Mouse (Mus musculus): ENCODE measurements around the gene Myo15b. TPM values are rescaled to one million over a fixed set of nuclear protein-coding genes. Genes with fewer than 3 reads are reported as not detected.

Myo15b gene
- total RNA-seq, 2 experiments from 2014 or later, result 0.36 to 0.79 TPM

DNA sequence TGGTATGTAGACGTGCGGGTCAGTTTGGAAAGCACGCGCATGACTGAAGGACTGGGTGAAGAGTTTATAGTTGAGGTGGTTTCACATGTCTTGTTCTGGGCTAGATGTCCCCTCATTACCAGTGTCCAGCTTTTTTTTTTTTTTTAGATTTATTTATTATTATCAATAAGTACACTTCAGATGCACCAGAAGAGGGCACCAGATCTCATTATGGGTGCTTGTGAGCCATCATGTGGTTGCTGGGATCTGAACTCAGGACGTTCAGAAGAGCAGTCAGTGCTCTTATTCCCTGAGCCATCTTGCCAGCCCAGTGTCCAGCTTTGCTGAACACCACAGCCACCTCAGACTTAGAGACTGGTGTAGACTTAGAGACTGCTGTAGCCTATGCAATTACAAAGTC is 40.9 kb upstream of the Myo15b start:
- H3K4me3 ChIP-seq, result no peak overlapping the region
- TF ChIP-seq CTCF (IDR thresholded peaks at IDR 0.05), result peak; percentile 17
- no peak for DNase-seq (ENCODE audit: extremely low spot score in 1 of 2, low spot score in 2 of 2)
- H3K27ac ChIP-seq, result no peak overlapping the region
- intact Hi-C loops (cut with DNase I), result loop anchor here (10.0 kb wide), 1 partner anchor 323 kb away; the partner anchor contains the start of gene Nt5c

DNA sequence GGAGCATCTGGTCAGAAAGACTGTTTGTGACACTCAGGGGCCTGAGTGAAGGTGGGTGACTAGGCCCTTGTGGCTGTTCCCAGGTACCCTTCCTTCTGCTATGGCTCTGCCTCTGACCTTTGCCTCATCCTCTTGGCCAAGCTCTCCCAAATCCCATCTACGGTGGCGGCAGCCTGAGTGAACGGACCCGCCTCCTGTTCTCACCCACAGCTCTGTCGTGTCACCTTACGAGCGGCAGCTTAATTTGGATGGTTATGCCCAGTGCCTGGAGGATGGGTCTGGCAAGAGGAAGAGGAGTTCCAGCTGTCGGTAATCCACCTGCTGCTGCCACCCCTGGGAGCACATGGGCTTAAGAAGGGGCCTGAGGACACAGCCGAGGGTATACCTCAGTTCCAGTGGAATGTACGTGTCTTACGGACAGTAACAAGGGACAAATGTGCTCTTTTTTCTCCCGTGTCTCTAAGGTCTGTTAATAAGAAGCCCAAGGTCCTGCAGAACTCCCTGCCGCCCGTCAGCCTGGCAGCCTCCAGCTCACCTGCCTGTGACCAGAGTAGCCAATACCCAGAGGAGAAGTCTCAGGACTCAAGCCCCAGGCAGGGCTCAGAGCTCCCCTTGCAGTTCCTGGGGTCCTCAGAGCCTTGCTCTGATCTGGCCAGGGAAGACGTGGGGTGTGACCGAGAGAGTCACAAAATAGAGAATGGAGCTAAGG is 38.1 kb upstream of the Myo15b start:
- Histone ChIP-seq H3K27ac (no peak overlapping the region), H3K4me3 (no peak overlapping the region)
- no peak for TF ChIP-seq CTCF (IDR thresholded peaks at IDR 0.05)
- DNase-seq (ENCODE audit: extremely low spot score in 1 of 2, low spot score in 2 of 2), result no peak
- intact Hi-C loops (cut with DNase I), result loop anchor here (10.0 kb wide), 1 partner anchor 325 kb away; the partner anchor contains the start of gene Nt5c

DNA sequence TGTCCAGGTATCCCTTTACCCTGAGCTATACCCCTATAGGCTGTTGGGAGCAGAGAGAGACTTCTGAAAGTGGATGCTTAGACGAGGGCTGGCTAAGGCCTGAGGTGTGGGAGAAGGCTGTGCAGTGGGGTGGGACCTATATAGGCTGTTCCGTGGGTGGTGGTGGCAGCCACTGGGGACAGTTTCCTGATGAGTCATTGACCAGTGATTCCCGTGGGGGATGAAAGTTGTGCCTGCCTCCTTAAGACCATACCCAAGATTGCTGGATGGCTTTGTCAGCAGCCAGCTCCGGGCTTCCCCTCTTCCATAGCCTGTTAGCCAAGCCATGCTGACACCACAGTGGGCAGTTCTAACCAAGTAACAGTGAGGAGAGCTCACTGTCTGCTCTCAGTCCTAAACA is 37.2 kb upstream of the Myo15b start:
- no peak for TF ChIP-seq CTCF (IDR thresholded peaks at IDR 0.05)
- Histone ChIP-seq H3K4me3 (no peak overlapping the region), H3K27ac (no peak overlapping the region)
- DNase-seq (ENCODE audit: extremely low spot score in 1 of 2, low spot score in 2 of 2), result no peak
- intact Hi-C loops (cut with DNase I), result no loop called here

DNA sequence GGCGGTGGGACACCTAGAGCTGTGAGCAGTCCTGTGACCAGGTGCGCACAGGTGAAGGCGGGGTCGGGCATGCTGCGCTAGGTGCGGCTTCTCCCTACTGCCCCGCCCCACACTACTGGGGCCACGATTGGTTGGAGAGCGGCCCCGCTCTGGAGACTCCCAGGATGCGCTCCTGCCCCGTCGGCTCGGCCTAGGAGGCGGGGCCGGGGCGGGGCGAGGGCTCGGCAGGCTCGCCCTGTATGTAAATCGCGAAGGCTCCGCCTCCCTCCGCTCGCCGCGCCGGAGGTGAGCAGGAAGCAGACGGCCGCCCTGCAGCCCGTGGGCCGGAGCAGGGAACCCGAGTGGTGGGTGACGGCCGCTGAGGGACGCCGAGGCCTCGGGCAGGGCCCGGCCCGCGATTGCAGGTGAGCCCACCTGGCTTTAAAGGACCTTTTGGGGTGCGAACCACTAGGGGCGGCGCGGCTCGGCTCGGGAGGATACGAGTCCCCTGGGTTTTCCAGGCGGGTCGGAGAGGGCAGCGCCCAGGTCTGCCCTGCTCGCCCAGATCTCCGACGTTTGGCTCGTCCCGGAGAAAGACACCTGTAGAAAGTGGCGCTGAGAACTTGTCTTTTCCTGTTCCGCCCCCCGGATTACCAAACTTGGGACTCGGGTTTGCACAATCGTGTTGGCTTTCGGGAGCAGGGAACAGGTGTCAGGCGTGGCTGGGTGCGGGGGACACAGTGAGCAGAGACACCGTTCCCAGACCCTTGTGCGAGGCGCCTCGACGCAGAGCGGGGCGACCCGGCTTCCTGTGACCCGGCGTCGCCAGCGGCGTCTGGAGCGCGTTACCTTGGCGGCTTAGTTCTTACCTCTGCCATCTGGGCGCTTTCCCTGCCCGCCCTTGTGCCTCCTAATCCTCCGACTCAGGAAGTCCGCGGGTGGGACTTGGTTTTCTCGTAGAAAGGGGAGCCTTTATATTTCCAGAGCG is 34.1 kb upstream of the Myo15b start, which contains the start of gene Llgl2:
Gene Llgl2 (plus strand): TSS at position 276 of the 967 bp plus-strand sequence.
- DNase-seq (ENCODE audit: extremely low spot score in 1 of 2, low spot score in 2 of 2), result peak; percentile 68
- peak within 1 kb of the TSS; percentile 69 for H3K4me3 ChIP-seq
- H3K27ac ChIP-seq, result no peak within 1 kb of the TSS
- intact Hi-C loops (cut with DNase I), result no loop called here
- no peak; the same call in 1 of the 2 replicates for TF ChIP-seq CTCF (IDR thresholded peaks at IDR 0.05)

DNA sequence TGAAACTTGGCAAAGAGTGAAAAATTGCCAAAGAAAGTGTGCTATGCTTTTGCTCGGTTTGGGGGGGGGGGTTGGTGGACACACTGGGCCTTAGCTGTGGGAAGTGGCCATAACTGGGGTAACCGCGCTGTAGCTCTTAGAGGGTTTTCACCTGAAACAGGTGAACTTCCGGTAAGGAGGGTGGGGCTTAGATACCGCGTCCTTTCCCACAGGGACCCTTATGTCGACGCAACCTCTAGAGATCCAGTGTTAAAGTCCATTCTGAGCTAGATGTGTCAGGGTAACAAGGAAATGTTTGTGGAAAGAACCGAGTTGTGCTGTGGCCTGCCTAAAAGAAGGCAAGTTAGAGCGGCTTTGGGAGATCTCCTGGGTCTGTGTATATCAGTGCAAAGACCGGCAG is 33.4 kb upstream of the Myo15b start:
- DNase-seq (ENCODE audit: extremely low spot score in 1 of 2, low spot score in 2 of 2), result no peak
- intact Hi-C loops (cut with DNase I), result no loop called here
- TF ChIP-seq CTCF (IDR thresholded peaks at IDR 0.05), result no peak
- Histone ChIP-seq H3K4me3 (no peak overlapping the region), H3K27ac (no peak overlapping the region)

DNA sequence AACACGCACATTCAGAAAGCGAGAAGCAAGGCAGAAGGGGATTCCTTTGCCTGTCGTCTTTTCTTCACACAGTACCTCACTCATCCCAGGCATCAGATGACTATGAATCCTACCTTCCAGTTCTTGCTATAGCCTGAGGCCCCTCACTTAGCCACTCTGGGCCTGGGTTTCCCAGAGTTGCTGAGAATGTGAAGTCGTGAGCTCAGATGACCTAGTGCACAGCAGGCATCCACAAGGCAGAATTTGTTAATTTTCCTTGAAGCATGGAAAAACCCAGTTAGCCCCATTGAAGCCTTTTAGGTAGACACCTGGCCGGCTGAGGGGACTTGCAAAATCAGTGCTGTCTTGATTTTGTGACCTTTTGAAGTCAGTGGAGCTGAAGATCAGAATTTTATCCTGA is 31.7 kb upstream of the Myo15b start:
- intact Hi-C loops (cut with DNase I), result no loop called here
- Histone ChIP-seq H3K4me3 (no peak overlapping the region), H3K27ac (no peak overlapping the region)
- no peak for DNase-seq (ENCODE audit: extremely low spot score in 1 of 2, low spot score in 2 of 2)
- no peak for TF ChIP-seq CTCF (IDR thresholded peaks at IDR 0.05)

DNA sequence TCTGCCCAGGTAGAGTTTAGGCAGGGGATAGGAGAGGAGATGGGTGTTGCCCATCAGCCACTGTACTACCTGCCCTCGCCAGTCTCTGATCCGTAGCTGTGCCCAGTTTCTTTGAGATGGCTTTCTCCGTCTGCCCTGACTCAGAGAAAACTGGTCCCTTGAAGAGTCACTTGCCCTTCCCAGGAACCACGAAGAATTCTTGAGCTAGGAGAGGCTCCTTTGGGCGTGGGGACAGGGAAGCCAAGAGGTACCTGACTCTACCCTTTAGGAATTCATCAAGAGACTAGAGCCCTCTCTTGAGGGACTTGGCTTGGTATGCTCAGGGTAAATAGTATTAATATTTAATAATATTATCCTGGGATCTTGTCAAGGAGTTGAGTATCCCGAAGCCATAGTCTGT is 30.6 kb upstream of the Myo15b start:
- TF ChIP-seq CTCF (IDR thresholded peaks at IDR 0.05), result no peak
- Histone ChIP-seq H3K4me3 (no peak overlapping the region), H3K27ac (no peak overlapping the region)
- DNase-seq (ENCODE audit: extremely low spot score in 1 of 2, low spot score in 2 of 2), result no peak
- intact Hi-C loops (cut with DNase I), result no loop called here

DNA sequence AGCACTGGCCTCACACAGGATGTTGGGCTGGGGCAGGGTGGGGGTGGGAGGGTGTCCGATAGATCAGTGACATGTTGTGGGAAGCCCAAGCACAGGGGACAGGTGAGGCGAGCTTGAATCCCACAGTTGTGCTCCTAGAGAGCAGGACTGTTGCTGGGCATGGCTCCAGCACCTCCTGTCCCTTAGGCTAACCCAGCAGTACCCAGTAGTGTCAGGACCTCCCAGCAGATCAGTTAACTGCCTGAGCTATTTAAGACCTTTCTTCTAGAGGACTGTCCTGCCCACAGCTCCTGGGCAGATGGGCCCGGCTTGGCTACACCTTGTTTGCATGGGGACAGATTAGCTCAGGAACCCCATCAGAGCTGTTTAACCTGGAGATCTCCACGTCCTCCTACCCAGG is 29.2 kb upstream of the Myo15b start:
- no peak for DNase-seq (ENCODE audit: extremely low spot score in 1 of 2, low spot score in 2 of 2)
- intact Hi-C loops (cut with DNase I), result no loop called here
- no peak overlapping the region for H3K27ac ChIP-seq
- no peak overlapping the region for H3K4me3 ChIP-seq
- TF ChIP-seq CTCF (IDR thresholded peaks at IDR 0.05), result no peak

DNA sequence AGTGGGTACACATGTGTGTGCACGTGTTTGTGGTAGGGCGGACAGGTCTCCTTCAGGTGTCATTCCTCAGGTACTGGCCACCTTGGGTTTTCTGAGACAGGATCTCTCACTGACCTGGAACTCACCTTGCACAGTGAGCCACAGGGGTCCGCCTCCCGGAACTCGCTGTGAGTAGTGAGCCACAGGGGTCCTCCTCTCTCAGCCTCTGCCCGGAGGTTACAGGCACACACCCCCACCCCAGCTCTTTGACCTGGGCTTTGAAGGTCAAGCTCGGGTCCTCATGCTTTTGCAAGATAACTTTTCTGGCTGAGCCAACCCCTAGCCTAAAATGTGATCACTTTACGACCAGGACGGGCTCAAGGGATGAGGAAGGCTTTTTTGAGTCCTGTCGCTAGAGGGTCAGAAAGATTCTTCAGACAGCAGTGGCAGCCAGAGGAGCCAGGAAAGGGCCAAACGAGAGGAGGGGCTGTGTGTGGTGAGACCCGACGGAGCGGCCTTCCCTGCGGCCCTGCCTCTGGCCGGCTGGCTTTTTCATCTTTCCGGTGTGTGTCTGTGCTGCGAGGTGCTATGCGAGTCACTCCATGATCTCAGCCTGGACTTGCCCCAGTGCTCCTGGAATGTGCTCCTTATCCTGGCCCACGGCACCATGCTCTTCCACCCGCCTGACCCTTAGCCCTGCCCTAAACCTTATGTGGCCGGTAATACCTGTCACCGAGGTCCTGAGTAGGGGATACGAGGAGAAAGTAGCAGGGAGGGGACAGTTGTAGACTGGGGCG is 27.5 kb upstream of the Myo15b start:
- no peak overlapping the region for H3K4me3 ChIP-seq
- intact Hi-C loops (cut with DNase I), result no loop called here
- DNase-seq (ENCODE audit: extremely low spot score in 1 of 2, low spot score in 2 of 2), result no peak

DNA sequence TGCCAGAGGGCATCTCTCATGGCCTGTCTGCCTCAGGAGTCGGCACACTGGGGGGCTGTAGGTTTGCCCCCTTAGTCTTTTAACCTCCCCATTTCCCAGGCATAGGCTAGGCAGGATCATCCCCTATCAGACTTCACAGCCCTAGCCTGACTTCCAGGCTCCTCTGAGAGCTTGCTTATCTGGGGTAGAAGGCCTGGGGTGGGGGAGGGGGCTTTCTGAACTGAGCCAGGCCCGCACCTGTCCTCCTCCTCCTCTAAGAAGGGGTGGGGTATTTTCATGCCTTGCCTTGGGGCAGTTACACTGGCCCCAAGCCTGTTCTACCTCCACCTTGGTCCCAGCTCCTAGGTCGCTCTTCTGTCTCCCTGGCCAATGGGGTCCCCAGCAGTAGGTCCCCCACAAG is 26.7 kb upstream of the Myo15b start:
- DNase-seq (ENCODE audit: extremely low spot score in 1 of 2, low spot score in 2 of 2), result no peak
- no peak for TF ChIP-seq CTCF (IDR thresholded peaks at IDR 0.05)
- H3K27ac ChIP-seq, result no peak overlapping the region
- no peak overlapping the region for H3K4me3 ChIP-seq
- intact Hi-C loops (cut with DNase I), result no loop called here

More for the DNA sequence above, 27.5 kb upstream of the Myo15b start:
- no peak overlapping the region for H3K27ac ChIP-seq
- no peak for TF ChIP-seq CTCF (IDR thresholded peaks at IDR 0.05)

DNA sequence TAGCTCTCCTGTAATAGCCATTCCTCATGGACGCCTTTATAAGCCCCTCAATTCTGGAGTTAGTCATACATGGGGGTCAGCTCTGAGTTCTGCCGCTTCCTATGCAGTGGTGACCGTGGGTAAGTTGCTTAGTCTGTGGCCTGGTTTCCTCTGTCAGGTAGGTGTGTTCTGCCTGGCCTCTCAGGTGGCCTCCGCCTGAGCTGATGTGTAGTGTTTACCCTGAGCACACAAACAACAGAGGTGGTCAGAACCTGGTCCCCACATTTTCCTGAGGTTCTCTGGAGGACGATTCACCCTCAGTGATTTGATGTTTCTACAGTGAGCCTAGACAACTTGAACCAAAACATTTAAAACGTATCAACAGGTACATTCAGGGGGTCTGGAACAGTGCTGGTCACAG is 26.1 kb upstream of the Myo15b start:
- no peak for TF ChIP-seq CTCF (IDR thresholded peaks at IDR 0.05)
- no peak for DNase-seq (ENCODE audit: extremely low spot score in 1 of 2, low spot score in 2 of 2)
- intact Hi-C loops (cut with DNase I), result no loop called here
- H3K4me3 ChIP-seq, result no peak overlapping the region
- no peak overlapping the region for H3K27ac ChIP-seq

Data from left cerebral cortex, adult 2 months (tissue).